Mouse (Mus musculus) T-helper 2 cell (primary cell): Measurements from ENCODE around the gene Usp16.
"Not testable (repeated sequence)": the region's sequence is repeated elsewhere in the genome, so short reads cannot be mapped to it uniquely, and the experiment has no call there.

ENCODE experiments used
- in situ Hi-C: fragments of 300-600 bp; cut with MboI, MseI; formaldehyde crosslinking; loops from one replicate; pipeline ENCODE4 v1.15.1; 2025; ENCODE audit warnings: high pct_unique_total_duplicates

Usp16 gene

GRCm38 (mm10) chr16:87486739-87487138, 32.2 kb downstream of the Usp16 start:
- in situ Hi-C loops = no loop called here

- in situ Hi-C loops = no loop called here
Observed at GRCm38 (mm10) chr16:87488605-87489004, 34.1 kb downstream of the Usp16 start.

GRCm38 (mm10) chr16:87492191-87492792, 37.8 kb downstream of the Usp16 start:
- in situ Hi-C loops = not testable (repeated sequence)

GRCm38 (mm10) chr16:87494955-87495655, 40.6 kb downstream of the Usp16 start:
- in situ Hi-C loops = loop anchor here (5.0 kb wide), 1 partner anchor 157 kb away; no protein-coding TSS in a partner anchor

GRCm38 (mm10) chr16:87495716-87496447, 41.4 kb downstream of the Usp16 start, which contains the start of gene Cct8:
Gene Cct8, minus strand, starts transcription at chr16:87495873.
- in situ Hi-C loops = loop anchor here (5.0 kb wide), 1 partner anchor 156 kb away; no protein-coding TSS in a partner anchor

- in situ Hi-C loops = loop anchor here (5.0 kb wide), 1 partner anchor 156 kb away; no protein-coding TSS in a partner anchor
Observed at GRCm38 (mm10) chr16:87496728-87497127, 42.2 kb downstream of the Usp16 start.

GRCm38 (mm10) chr16:87497171-87497570, 42.7 kb downstream of the Usp16 start:
- in situ Hi-C loops = loop anchor here (5.0 kb wide), 1 partner anchor 155 kb away; no protein-coding TSS in a partner anchor

- in situ Hi-C loops = loop anchor here (5.0 kb wide), 1 partner anchor 153 kb away; no protein-coding TSS in a partner anchor
Observed at GRCm38 (mm10) chr16:87499556-87499955, 45.1 kb downstream of the Usp16 start.

GRCm38 (mm10) chr16:87501304-87502078, 47.0 kb downstream of the Usp16 start:
- in situ Hi-C loops = loop anchor here (25.0 kb wide), 1 partner anchor 711 kb away; no protein-coding TSS in a partner anchor

GRCm38 (mm10) chr16:87511706-87512105, 57.2 kb downstream of the Usp16 start:
- in situ Hi-C loops = loop anchor here (5.0 to 25.0 kb wide), 2 partner anchors 241 to 701 kb away; no protein-coding TSS in a partner anchor

- in situ Hi-C loops = loop anchor here (5.0 to 25.0 kb wide), 2 partner anchors 240 to 700 kb away; no protein-coding TSS in a partner anchor
Observed at GRCm38 (mm10) chr16:87512331-87512730, 57.8 kb downstream of the Usp16 start.

- in situ Hi-C loops = loop anchor here (25.0 kb wide), 1 partner anchor 688 kb away; no protein-coding TSS in a partner anchor
Observed at GRCm38 (mm10) chr16:87524228-87524627, 69.7 kb downstream of the Usp16 start.

GRCm38 (mm10) chr16:87527553-87528249, 73.2 kb downstream of the Usp16 start:
- in situ Hi-C loops = no loop called here

- in situ Hi-C loops = no loop called here
Observed at GRCm38 (mm10) chr16:87528755-87529154, 74.3 kb downstream of the Usp16 start.
